ENCODE assay signal across 22 mouse cellular contexts in the genomic region with DNA sequence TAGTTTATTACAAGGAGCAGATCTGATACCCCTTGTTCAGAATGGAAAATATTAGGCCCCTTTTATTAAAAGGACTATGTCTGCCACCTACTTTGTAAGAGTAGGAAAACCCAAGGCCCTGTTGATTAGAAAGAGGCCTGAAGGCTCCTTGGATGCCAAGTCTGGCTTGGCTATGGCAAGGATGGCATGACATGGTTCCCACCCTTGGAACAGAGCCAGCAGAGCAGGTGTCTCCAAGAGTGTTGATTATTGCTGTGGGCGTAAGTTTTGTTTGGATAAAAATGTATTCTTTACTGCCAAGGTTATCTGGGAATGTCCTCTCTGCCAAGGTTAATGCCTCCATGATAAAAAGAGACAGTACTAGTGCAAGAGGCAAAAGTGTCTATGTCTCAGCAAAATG.
A peak's percentile ranks its signal among the peaks of the same experiment; 100 is the strongest.
DNase-seq lines count a peak whose midpoint lies in the region; ATAC-seq lines count a peak whose summit lies in the region.
"Had no signal": no experiment of that assay in that cellular context is flagged by ENCODE, and none has a peak within 500 bp of the region (broad histone marks: within the 10 kb centered on the region; RNA-seq: fewer than 3 reads in every experiment).

No protein-coding gene starts in this region.

- 93% methylated on average over 1 of the region's 1 CpGs for WGBS in forebrain, embryonic 12.5 days

- no peaks in the 10 kb centered on the region for H3K27me3 ChIP-seq in forebrain, embryonic 12.5 days
- H3K27me3 ChIP-seq: heart, embryonic 15.5 days; midbrain, embryonic 15.5 days had no signal

- no peak overlapping the region for H3K9ac ChIP-seq in forebrain, embryonic 12.5 days
- H3K9ac ChIP-seq: heart, embryonic 15.5 days; midbrain, embryonic 15.5 days had no signal

- H3K9me3 ChIP-seq in forebrain, embryonic 12.5 days = no peaks in the 10 kb centered on the region
- H3K9me3 ChIP-seq: forebrain, embryonic 10.5 days; G1E; heart, embryonic 15.5 days; midbrain, embryonic 15.5 days had no signal

- no peaks in the 10 kb centered on the region for H3K4me1 ChIP-seq in forebrain, embryonic 12.5 days
- H3K4me1 ChIP-seq: forebrain, embryonic 10.5 days; heart, embryonic 15.5 days; midbrain, embryonic 15.5 days had no signal

- H3K4me2 ChIP-seq in forebrain, embryonic 12.5 days = no peak overlapping the region
- H3K4me2 ChIP-seq: heart, embryonic 15.5 days; liver, embryonic 11.5 days; midbrain, embryonic 15.5 days had no signal

- no peak overlapping the region for H3K27ac ChIP-seq in forebrain, embryonic 12.5 days
- H3K27ac ChIP-seq: forebrain, embryonic 10.5 days; heart, adult 2 months; heart, embryonic 15.5 days; layer of hippocampus, adult 2 months; midbrain, embryonic 15.5 days had no signal

- peaks cover 5% of the 10 kb centered on the region; the same call in 1 of the 2 replicates for H3K36me3 ChIP-seq in forebrain, embryonic 12.5 days (replicated peaks)
- H3K36me3 ChIP-seq: heart, embryonic 15.5 days; midbrain, embryonic 15.5 days had no signal

- no peak for ATAC-seq in forebrain, embryonic 12.5 days (ENCODE audit: low FRiP score)
- ATAC-seq: midbrain, embryonic 15.5 days had no signal

- peak; percentile 5 for DNase-seq in cerebellum, adult 11-12 months
- DNase-seq in cerebellum, adult 11 months = no peak
- DNase-seq in lung, postnatal 10 days = peak; percentile 1
- DNase-seq in lung, postnatal 25 days (ENCODE audit: low spot score) = no peak
- peak; percentile 3 for DNase-seq in cerebellum, adult 8-10 months
- DNase-seq in fat pad, adult 2 months (ENCODE audit: extremely low read depth, low read depth, low spot score) = peak; percentile 8
- no peak for DNase-seq in frontal cortex, postnatal 14 days (ENCODE audit: low spot score in 2 of 2)
- DNase-seq: embryo, embryonic 11 days; gastrocnemius, postnatal 25 days; heart, adult 2 months; kidney, adult 18-20 months; kidney, postnatal 10 days; lung, adult 18-20 months; lung, postnatal 36 days; right cerebral cortex, adult 18-20 months had no signal

- no peak overlapping the region for H3K4me3 ChIP-seq in forebrain, embryonic 12.5 days (replicated peaks)
- H3K4me3 ChIP-seq: forebrain, embryonic 10.5 days; heart, adult 2 months; heart, embryonic 15.5 days; layer of hippocampus, adult 2 months; midbrain, embryonic 15.5 days had no signal

Comparison
In these comparisons a context has a peak if more than half of its experiments do, and no peak if none do; other contexts are left out.
1. DNase-seq: peak in cerebellum, adult 11-12 months (single experiment), lung, postnatal 10 days (single experiment), cerebellum, adult 8-10 months (single experiment) and fat pad, adult 2 months (single experiment); none in cerebellum, adult 11 months (single experiment), lung, postnatal 25 days (single experiment) and frontal cortex, postnatal 14 days (0 of 2).